Mouse (Mus musculus) limb, embryonic 14.5 days (tissue): Measurements from ENCODE around the gene Huwe1. TPM values are rescaled to one million over a fixed set of nuclear protein-coding genes. Genes with fewer than 3 reads are reported as not detected.

Source experiments
- ATAC-seq: fragments of 200-750 bp; cut with Nextera tagmentation; 2 replicates; pipeline ENCODE4 v1.8.0; 2017; ENCODE audit warnings: low read depth, moderate number of reproducible peaks, moderate TSS enrichment; ENCODE audit not compliant: low FRiP score
- DNase-seq: peaks from one replicate; pipeline ENCODE4 v3.0.0-alpha.2; 2015; ENCODE audit warnings: low spot score
- H3K27ac ChIP-seq: fragments of 300-500 bp; sonication (generic); replicated peaks from 2 replicates; pipeline ENCODE4 v1.5.1; 2014; ENCODE audit warnings: low read depth, mild to moderate bottlenecking, low read length, moderate library complexity, mixed read lengths
- H3K27me3 ChIP-seq: fragments of 300-500 bp; sonication (generic); 2 replicates; pipeline ENCODE4 v1.6.1; 2014; ENCODE audit warnings: low read length, mixed read lengths; ENCODE audit not compliant: control insufficient read depth, insufficient read depth
- H3K36me3 ChIP-seq: fragments of 300-500 bp; sonication (generic); 2 replicates; pipeline ENCODE4 v1.6.1; 2014; ENCODE audit warnings: mild to moderate bottlenecking, low read length, moderate library complexity, mixed read lengths; ENCODE audit not compliant: control insufficient read depth, insufficient read depth
- H3K4me1 ChIP-seq: fragments of 300-500 bp; sonication (generic); 2 replicates; pipeline ENCODE4 v1.6.1; 2014; ENCODE audit warnings: antibody characterized with exemption, low read length, mixed read lengths; ENCODE audit not compliant: control insufficient read depth, insufficient read depth
- H3K4me2 ChIP-seq: fragments of 300-500 bp; sonication (generic); replicated peaks from 2 replicates; pipeline ENCODE4 v1.6.1; 2014; ENCODE audit warnings: low read depth, mild to moderate bottlenecking, low read length, moderate library complexity; ENCODE audit not compliant: severe bottlenecking
- H3K4me3 ChIP-seq: fragments of 300-500 bp; sonication (generic); replicated peaks from 2 replicates; pipeline ENCODE4 v1.5.1; 2014; ENCODE audit warnings: low read length
- H3K9ac ChIP-seq: fragments of 300-500 bp; sonication (generic); 2 replicates; pipeline ENCODE4 v1.6.1; 2014; ENCODE audit warnings: mild to moderate bottlenecking, low read depth, low read length, moderate library complexity; ENCODE audit not compliant: severe bottlenecking
- H3K9me3 ChIP-seq: fragments of 300-500 bp; sonication (generic); 2 replicates; pipeline ENCODE4 v1.6.1; 2016; ENCODE audit warnings: low read length; ENCODE audit not compliant: control insufficient read depth
- POLR2A ChIP-seq: fragments of 200-500 bp; IDR thresholded peaks from 2 replicates; pipeline ENCODE4 v1.8.0; 2012; ENCODE audit warnings: inconsistent platforms, mild to moderate bottlenecking, moderate library complexity, borderline replicate concordance; ENCODE audit not compliant: insufficient read depth, insufficient read length; ENCODE audit errors: extremely low read depth
- WGBS: fragments of 180-500 bp; shearing (Covaris S2); extraction: QIAGEN DNeasy Blood & Tissue Kit; methylation state at CpG from one replicate; pipeline ENCODE4 v1.1.7; 2014; 5-methylcytosine and 5-hydroxymethylcytosine counted together
- polyA plus RNA-seq, 2 experiments: library from polyadenylated mRNA; depleted of rRNA in 1 of 2; stranded (reverse) in 1 of 2; unstranded in 1 of 2; fragments of >200 nt; fragmentation: Nextera tagmentation in 1 of 2; extraction: Ambion mirVana in 1 of 2; gene quantifications; 2 replicates each; pipeline versions ENCODE4 v1.2.1 to v1.2.3; 2012 to 2014

Gene Huwe1
- polyA plus RNA-seq, 2 experiments, result 53.5 to 112 TPM

DNA sequence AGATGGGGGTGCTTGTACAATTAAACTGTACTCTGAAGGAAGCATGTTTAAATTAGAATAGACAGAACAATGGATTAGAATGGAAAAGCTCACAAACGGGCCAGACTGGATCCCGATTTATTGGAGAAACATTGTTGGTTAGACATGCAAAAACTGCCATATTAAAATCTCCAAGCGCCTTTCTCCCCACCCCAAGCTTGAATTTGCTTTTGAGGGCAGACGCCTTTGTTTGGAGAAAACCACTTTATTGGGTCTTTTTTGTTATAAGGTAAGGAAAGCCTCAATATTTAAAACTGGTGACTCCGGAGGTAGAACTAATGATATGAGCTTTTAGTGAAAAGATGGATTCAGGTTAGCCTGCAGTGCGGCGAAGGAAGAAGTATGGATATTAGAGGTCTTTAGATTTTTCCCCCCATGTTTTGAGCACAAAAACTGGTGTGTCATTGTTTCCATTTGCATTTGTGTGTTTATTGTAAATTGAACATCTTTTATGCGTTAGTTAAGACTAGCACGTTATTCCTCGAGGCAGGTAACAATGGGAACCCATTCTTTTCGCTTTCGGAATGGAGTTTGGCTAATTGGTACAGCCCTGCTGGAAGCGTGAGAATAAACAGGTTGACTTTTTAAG, 1.8 kb downstream of the Huwe1 start:
- 25% methylated on average over 13 of the region's 13 CpGs for WGBS
- Histone ChIP-seq H3K4me2 (peak overlapping the region; percentile 53), H3K27ac (peak overlapping the region; percentile 92), H3K4me3 (peak overlapping the region; percentile 38), H3K9me3 (no peaks in the 10 kb centered on the region), H3K27me3 (no peaks in the 10 kb centered on the region), H3K4me1 (no peaks in the 10 kb centered on the region), H3K36me3 (no peaks in the 10 kb centered on the region), H3K9ac (peak overlapping the region; percentile 56)
- no peak for ATAC-seq
- TF ChIP-seq POLR2A, result no peak
- DNase-seq, result peak; percentile 3

DNA sequence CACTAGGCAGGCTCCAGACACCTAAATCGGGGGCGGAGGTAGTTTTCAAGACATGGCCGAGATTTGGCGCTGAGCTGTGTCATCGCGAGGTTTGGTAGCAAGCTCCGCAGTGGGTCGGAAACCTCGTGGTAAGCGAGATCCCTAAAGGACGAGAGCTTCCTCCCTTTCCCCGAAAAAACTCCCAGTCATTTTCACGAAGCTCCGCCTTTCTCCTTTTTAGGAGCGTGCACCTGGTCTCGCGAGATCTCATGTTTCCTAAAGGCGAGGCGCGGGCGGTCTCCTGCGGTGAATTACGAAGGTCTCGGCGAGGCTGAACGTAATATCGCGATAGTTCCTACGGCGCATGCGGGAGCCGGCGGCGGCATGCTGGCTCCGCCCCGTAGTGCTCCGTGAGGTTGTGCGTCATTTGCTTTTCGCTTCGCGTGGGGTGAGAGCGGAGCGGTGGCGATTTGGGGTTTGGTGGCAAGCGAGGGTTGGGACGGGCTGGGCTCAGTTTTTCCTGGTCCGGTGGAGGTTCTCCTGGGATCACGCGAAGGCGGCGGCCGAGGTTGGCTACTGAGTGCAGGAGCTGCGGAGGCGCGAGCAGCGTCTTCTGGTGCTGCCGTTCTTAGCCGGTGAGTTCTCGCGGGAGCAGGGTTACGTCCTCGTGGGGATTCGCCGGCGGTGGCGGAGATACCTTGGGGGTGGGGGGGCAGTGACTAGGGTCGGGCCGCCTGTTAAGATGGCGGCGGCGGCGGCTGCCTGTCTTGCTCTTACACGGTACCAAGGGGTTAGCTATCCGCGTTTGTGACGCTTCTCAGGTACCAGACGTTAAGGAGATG, 2.6 kb downstream of the Huwe1 start:
- ATAC-seq (peak; percentile 93), DNase-seq (peak; percentile 97)
- WGBS, result 19% methylated on average over 63 of the region's 77 CpGs
- Histone ChIP-seq H3K4me1 (no peaks in the 10 kb centered on the region), H3K9me3 (no peaks in the 10 kb centered on the region), H3K9ac (peak overlapping the region; percentile 70), H3K4me3 (peak overlapping the region; percentile 55), H3K27me3 (no peaks in the 10 kb centered on the region), H3K36me3 (no peaks in the 10 kb centered on the region), H3K4me2 (peak overlapping the region; percentile 53), H3K27ac (peak overlapping the region; percentile 94)
- TF ChIP-seq POLR2A, result 0 out of 2 replicates have a peak, but pooled peaks have one; percentile 48

DNA sequence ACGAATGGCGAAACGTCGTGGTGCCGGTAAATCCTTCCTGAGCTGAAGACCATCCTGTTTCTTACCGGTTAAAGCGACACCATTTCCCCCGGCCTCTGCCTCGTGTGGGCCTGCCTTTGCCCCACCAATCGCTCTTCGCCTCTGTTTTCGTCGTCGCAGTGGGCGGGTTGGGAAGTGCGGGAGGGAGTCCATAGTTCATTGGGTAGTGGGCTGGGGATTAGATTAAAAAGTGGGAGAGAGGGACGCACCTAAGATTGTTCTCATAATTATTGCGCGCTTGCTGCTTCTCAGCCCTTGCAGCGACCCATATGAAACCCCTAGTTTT, 3.1 kb downstream of the Huwe1 start:
- peak overlapping the region; percentile 94 for H3K27ac ChIP-seq
- H3K9ac ChIP-seq, result peak overlapping the region; percentile 70
- peak overlapping the region; percentile 52 for H3K4me2 ChIP-seq
- DNase-seq (peak; percentile 45), ATAC-seq (peak; percentile 36; the same call in 1 of the 2 replicates)
- peak overlapping the region; percentile 55 for H3K4me3 ChIP-seq
- no peaks in the 10 kb centered on the region for H3K4me1 ChIP-seq
- no peak for TF ChIP-seq POLR2A
- H3K9me3 ChIP-seq, result no peaks in the 10 kb centered on the region
- H3K36me3 ChIP-seq, result no peaks in the 10 kb centered on the region
- 14% methylated on average over 20 of the region's 20 CpGs for WGBS
- no peaks in the 10 kb centered on the region for H3K27me3 ChIP-seq

DNA sequence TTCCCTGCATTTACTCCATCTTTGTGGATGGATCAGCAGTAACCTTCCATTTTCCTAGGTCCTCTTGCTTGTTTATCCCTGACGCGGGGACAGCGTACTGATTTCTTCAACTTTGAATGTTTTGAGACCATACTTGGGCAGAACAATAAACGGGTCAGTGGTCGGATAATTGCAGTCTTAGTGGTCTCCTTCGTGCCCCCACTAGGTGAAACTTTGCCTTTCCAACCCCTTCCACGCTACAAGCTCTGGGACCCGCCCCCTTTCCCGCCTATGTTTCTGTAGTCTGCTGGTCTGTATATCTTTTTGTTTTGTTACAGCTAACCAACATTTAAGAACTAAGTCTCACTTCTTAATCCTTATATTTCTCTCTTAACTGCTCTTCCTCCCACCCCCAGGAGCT, 3.8 kb downstream of the Huwe1 start:
- H3K4me1 ChIP-seq, result no peaks in the 10 kb centered on the region
- H3K4me2 ChIP-seq, result peak overlapping the region; percentile 52
- no peaks in the 10 kb centered on the region for H3K9me3 ChIP-seq
- 16% methylated on average over 9 of the region's 9 CpGs for WGBS
- no peak overlapping the region for H3K27ac ChIP-seq
- peak overlapping the region; percentile 70 for H3K9ac ChIP-seq
- no peaks in the 10 kb centered on the region for H3K36me3 ChIP-seq
- H3K4me3 ChIP-seq, result peak overlapping the region; percentile 55
- ATAC-seq (no peak), DNase-seq (peak; percentile 2)
- no peaks in the 10 kb centered on the region for H3K27me3 ChIP-seq
- no peak for TF ChIP-seq POLR2A

DNA sequence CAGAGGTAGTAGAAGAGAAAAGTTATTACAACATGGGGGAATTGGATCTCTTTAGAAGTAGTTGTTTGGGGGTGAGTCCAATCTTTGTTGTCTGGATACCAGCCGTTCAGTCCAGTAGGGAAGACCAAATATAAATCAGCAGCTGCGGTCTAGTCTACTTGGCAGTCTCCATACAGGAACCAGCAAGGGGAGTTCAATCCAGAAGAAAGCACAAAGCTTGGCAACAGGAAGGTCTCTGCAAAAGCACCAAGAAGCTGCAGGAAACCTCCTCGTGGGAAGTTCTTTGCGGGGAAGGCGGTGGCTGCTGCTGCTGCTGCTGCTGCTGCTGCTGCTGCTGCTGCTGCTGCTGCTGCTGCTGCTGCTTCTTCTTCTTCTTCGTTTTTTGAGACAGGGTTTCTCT, 10.9 kb downstream of the Huwe1 start:
- WGBS, result 84% methylated on average over 6 of the region's 6 CpGs
- no peak overlapping the region for H3K4me2 ChIP-seq
- no peaks in the 10 kb centered on the region for H3K27me3 ChIP-seq
- peaks cover 3% of the 10 kb centered on the region for H3K36me3 ChIP-seq
- no peaks in the 10 kb centered on the region for H3K9me3 ChIP-seq
- DNase-seq, result no peak
- no peak for ATAC-seq
- H3K27ac ChIP-seq, result no peak overlapping the region
- H3K4me1 ChIP-seq, result no peaks in the 10 kb centered on the region
- no peak overlapping the region for H3K9ac ChIP-seq
- no peak for TF ChIP-seq POLR2A
- no peak overlapping the region for H3K4me3 ChIP-seq
